9 mouse cellular contexts compared by ENCODE assay signal in genomic region chr11:100323578-100323977, GRCm38 (mm10). TPM values are rescaled to one million over a fixed set of nuclear protein-coding genes. Genes with fewer than 3 reads are reported as not detected.
DNase-seq lines count a peak whose midpoint lies in the region; ATAC-seq and TF ChIP-seq lines count a peak whose summit lies in the region.
"Had no signal": no experiment of that assay in that cellular context is flagged by ENCODE, and none has a peak within 500 bp of the region (broad histone marks: within the 10 kb centered on the region; RNA-seq: fewer than 3 reads in every experiment).

No protein-coding gene starts in this region.

- peak; percentile 66 for DNase-seq in layer of hippocampus, adult 11-12 months (ENCODE audit: low spot score)
- DNase-seq in layer of hippocampus, postnatal 36 days, result no peak
- peak; percentile 76 for DNase-seq in adrenal gland, postnatal 10 days
- DNase-seq in embryonic facial prominence, embryonic 11.5 days (ENCODE audit: low spot score), result peak; percentile 80
- peak; percentile 49 for DNase-seq in limb, embryonic 10.5 days (ENCODE audit: low spot score)
- peak; percentile 64 for DNase-seq in right cerebral cortex, postnatal 4 days
- no peak for DNase-seq in ovary, adult 18-20 months (ENCODE audit: low spot score)

- no peak for ATAC-seq in embryonic facial prominence, embryonic 11.5 days (replicated peaks; ENCODE audit: insufficient number of reproducible peaks, low FRiP score, low TSS enrichment, low read depth)

- no peak for TF ChIP-seq EP300 in ES-Bruce4 (IDR thresholded peaks at IDR 0.05; ENCODE audit: insufficient read depth, low read depth, low read length)

- no peak overlapping the region for H3K4me3 ChIP-seq in ES-Bruce4 (ENCODE audit: low read depth, low read length)
- no peak overlapping the region for H3K4me3 ChIP-seq in embryonic facial prominence, embryonic 11.5 days (ENCODE audit: low read depth, low read length)
- H3K4me3 ChIP-seq in limb, embryonic 10.5 days, result no peak overlapping the region

- H3K9me3 ChIP-seq in ES-Bruce4 (replicated peaks; ENCODE audit: control insufficient read depth, insufficient read depth, low read length, poor library complexity, severe bottlenecking), result no peaks in the 10 kb centered on the region
- H3K9me3 ChIP-seq in embryonic facial prominence, embryonic 11.5 days (replicated peaks; ENCODE audit: control insufficient read depth, low read length), result no peaks in the 10 kb centered on the region
- H3K9me3 ChIP-seq in limb, embryonic 10.5 days (replicated peaks), result no peaks in the 10 kb centered on the region

- H3K9ac ChIP-seq in ES-Bruce4 (ENCODE audit: low read depth, poor library complexity, severe bottlenecking), result no peak overlapping the region
- no peak overlapping the region for H3K9ac ChIP-seq in embryonic facial prominence, embryonic 11.5 days (replicated peaks; ENCODE audit: low read length)

- H3K4me2 ChIP-seq in embryonic facial prominence, embryonic 11.5 days (ENCODE audit: low read depth, low read length), result no peak overlapping the region

- no peaks in the 10 kb centered on the region for H3K4me1 ChIP-seq in ES-Bruce4 (ENCODE audit: control insufficient read depth, insufficient read depth, low read length)
- H3K4me1 ChIP-seq in embryonic facial prominence, embryonic 11.5 days (ENCODE audit: control insufficient read depth, insufficient read depth, low read length), result no peaks in the 10 kb centered on the region
- peaks cover 8% of the 10 kb centered on the region; the same call in 1 of the 2 replicates for H3K4me1 ChIP-seq in limb, embryonic 10.5 days

- no peak for TF ChIP-seq POLR2A in ES-Bruce4 (IDR thresholded peaks at IDR 0.05; ENCODE audit: insufficient read depth, low read length)

- H3K36me3 ChIP-seq in ES-Bruce4 (ENCODE audit: control insufficient read depth, insufficient read depth, low read length, poor library complexity, severe bottlenecking), result peaks cover 22% of the 10 kb centered on the region
- H3K36me3 ChIP-seq in embryonic facial prominence, embryonic 11.5 days (replicated peaks; ENCODE audit: control insufficient read depth, insufficient read depth, low read depth, low read length), result no peaks in the 10 kb centered on the region
- H3K36me3 ChIP-seq in limb, embryonic 10.5 days, result peaks cover 24% of the 10 kb centered on the region

- H3K27me3 ChIP-seq in ES-Bruce4 (ENCODE audit: control insufficient read depth, insufficient read depth, low read length, poor library complexity, severe bottlenecking), result no peaks in the 10 kb centered on the region
- no peaks in the 10 kb centered on the region for H3K27me3 ChIP-seq in embryonic facial prominence, embryonic 11.5 days (ENCODE audit: control insufficient read depth, insufficient read depth, low read length)
- no peaks in the 10 kb centered on the region for H3K27me3 ChIP-seq in limb, embryonic 10.5 days (ENCODE audit: low read depth, poor library complexity, severe bottlenecking)

- TF ChIP-seq CTCF in ES-Bruce4 (IDR thresholded peaks at IDR 0.05; ENCODE audit: low read depth, low read length), result peak; percentile 62

- no peak overlapping the region for H3K27ac ChIP-seq in ES-Bruce4 (ENCODE audit: insufficient read depth, low read length)
- no peak overlapping the region for H3K27ac ChIP-seq in embryonic facial prominence, embryonic 11.5 days (replicated peaks; ENCODE audit: low read depth, low read length)
- no peak overlapping the region for H3K27ac ChIP-seq in limb, embryonic 10.5 days

- WGBS in embryonic facial prominence, embryonic 11.5 days, result 16% methylated on average over 3 of the region's 3 CpGs
- WGBS in limb, embryonic 10.5 days, result 14% methylated on average over 3 of the region's 3 CpGs

RNA-seq across cellular contexts. Expression of gene Eif1, which starts 3.9 kb away (rescaled TPM):
- 100 to 1,000 TPM; 775 to 777 TPM for total RNA-seq in layer of hippocampus, postnatal 36 days (2021)
- polyA plus RNA-seq in ES-Bruce4 (2011; ENCODE audit: insufficient read depth, insufficient read length, low read depth, missing spikeins), result 718 and 769 TPM in 2 replicates
- 1,000 to 10,000 TPM in 1 of 2 experiments, 100 to 1,000 TPM in 1; 930 to 1,143 TPM for total RNA-seq in adrenal gland, postnatal 10 days (2021)
- 1,683 and 1,757 TPM in 2 replicates for polyA plus RNA-seq in embryonic facial prominence, embryonic 11.5 days (2014; fragmentation: Nextera tagmentation; extraction: Ambion mirVana)
- 1,486 and 1,565 TPM in 2 replicates for polyA plus RNA-seq in limb, embryonic 10.5 days (2016; fragmentation: Nextera tagmentation; extraction: Ambion mirVana)

RNA-seq across cellular contexts. Expression of gene Gast, which starts 10.6 kb away (rescaled TPM):
- total RNA-seq in layer of hippocampus, postnatal 36 days (2021), result not detected
- not detected in 2 replicates for polyA plus RNA-seq in ES-Bruce4 (2011; ENCODE audit: insufficient read depth, insufficient read length, low read depth, missing spikeins)
- not detected for total RNA-seq in adrenal gland, postnatal 10 days (2021)
- polyA plus RNA-seq in embryonic facial prominence, embryonic 11.5 days (2014; fragmentation: Nextera tagmentation; extraction: Ambion mirVana), result not detected in 2 replicates
- not detected in 2 replicates for polyA plus RNA-seq in limb, embryonic 10.5 days (2016; fragmentation: Nextera tagmentation; extraction: Ambion mirVana)
- total RNA-seq: gastrocnemius, postnatal 36 days had no signal

RNA-seq across cellular contexts. Expression of gene Hap1, which starts 32.4 kb away (rescaled TPM):
- total RNA-seq in layer of hippocampus, postnatal 36 days (2021), result 100 to 1,000 TPM; 148 to 154 TPM
- 12.7 and 13.6 TPM in 2 replicates for polyA plus RNA-seq in ES-Bruce4 (2011; ENCODE audit: insufficient read depth, insufficient read length, low read depth, missing spikeins)
- total RNA-seq in adrenal gland, postnatal 10 days (2021), result 10 to 100 TPM; 42.8 to 54.2 TPM
- polyA plus RNA-seq in embryonic facial prominence, embryonic 11.5 days (2014; fragmentation: Nextera tagmentation; extraction: Ambion mirVana), result 5.5 and 6.2 TPM in 2 replicates
- 0.85 and 1.3 TPM in 2 replicates for polyA plus RNA-seq in limb, embryonic 10.5 days (2016; fragmentation: Nextera tagmentation; extraction: Ambion mirVana)

RNA-seq across cellular contexts. Expression of gene Krt42, which starts 53.9 kb away (rescaled TPM):
- total RNA-seq in layer of hippocampus, postnatal 36 days (2021), result not detected
- 20.6 and 21.5 TPM in 2 replicates for polyA plus RNA-seq in ES-Bruce4 (2011; ENCODE audit: insufficient read depth, insufficient read length, low read depth, missing spikeins)
- total RNA-seq in adrenal gland, postnatal 10 days (2021), result not detected
- not detected in 2 replicates for polyA plus RNA-seq in embryonic facial prominence, embryonic 11.5 days (2014; fragmentation: Nextera tagmentation; extraction: Ambion mirVana)
- polyA plus RNA-seq in limb, embryonic 10.5 days (2016; fragmentation: Nextera tagmentation; extraction: Ambion mirVana), result 0.21 TPM in 1 of 2 replicates, not detected in the other
- total RNA-seq: gastrocnemius, postnatal 36 days had no signal

Comparison
In these comparisons a context has a peak if more than half of its experiments do, and no peak if none do; other contexts are left out.
1. DNase-seq: peak in layer of hippocampus, adult 11-12 months (single experiment), adrenal gland, postnatal 10 days (single experiment), embryonic facial prominence, embryonic 11.5 days (single experiment), limb, embryonic 10.5 days (single experiment) and right cerebral cortex, postnatal 4 days (single experiment); none in layer of hippocampus, postnatal 36 days (0 of 2) and ovary, adult 18-20 months (single experiment).